Mouse (Mus musculus) left cerebral cortex, postnatal 36 days (tissue): Measurements from ENCODE around the gene Slc17a9. TPM values are rescaled to one million over a fixed set of nuclear protein-coding genes. Genes with fewer than 3 reads are reported as not detected.
A peak's percentile ranks its signal among the peaks of the same experiment; 100 is the strongest.

Experiments
- DNase-seq, 2 experiments: peaks; one replicate each; pipeline ENCODE4 v3.0.0; 2021 to 2022; ENCODE audit warnings: low spot score in 2 of 2, mixed read lengths in 1 of 2
- intact Hi-C: fragments of 180-260 bp; cut with DNase I; formaldehyde crosslinking; loops from one replicate; pipeline ENCODE4 v1.15.1; 2025
- total RNA-seq, 2 experiments: library from RNA; stranded (reverse); gene quantifications; 2 replicates each; pipeline ENCODE4 v1.2.3; 2021

Slc17a9 gene
- under 1 TPM; 0.27 to 0.39 TPM for total RNA-seq

DNA sequence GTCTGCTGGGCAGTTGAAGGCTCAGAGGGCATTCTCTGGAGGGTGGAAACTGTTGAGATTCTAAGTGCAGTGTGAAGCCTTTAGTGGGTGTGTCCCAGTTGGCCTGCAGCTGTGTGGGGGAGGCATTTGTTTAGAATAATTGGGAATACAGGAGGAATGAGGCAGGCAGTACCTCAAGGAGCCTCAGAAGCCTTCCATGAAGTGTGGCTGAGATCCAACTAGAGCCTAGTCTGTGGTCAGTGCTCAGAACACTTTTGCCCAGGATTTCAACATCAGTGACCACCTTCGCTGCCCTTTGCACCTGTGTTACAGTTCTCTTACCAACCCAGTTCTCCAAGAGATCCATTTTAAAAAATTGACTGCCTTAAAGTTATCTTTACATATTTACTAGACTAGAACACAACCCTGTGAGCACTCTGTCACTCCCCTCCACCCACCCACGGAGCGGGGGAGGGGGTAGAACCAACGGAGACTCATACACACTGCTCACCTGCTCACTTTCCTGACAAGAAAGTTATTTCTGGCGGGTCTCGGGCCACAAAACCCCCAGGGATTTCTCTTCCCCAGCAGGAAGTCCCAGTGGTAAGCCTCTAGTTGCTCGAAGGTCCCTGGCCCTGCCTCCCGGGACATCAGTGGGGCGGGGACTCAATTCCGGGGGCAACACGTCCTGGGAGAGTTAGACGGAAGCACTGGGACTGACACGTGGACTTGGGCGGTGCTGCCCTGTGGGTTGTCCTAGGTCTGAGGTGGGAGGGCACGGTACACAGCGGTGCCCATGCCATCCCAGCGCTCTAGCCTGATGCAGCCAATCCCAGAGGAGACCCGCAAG is at the start of gene Slc17a9:
Gene Slc17a9, plus strand, starts transcription at position 679 of the 829 bp plus-strand sequence.
- no peak for DNase-seq
- intact Hi-C loops, result loop anchor here (5.0 kb wide), 1 partner anchor 47 kb away; no protein-coding TSS in a partner anchor

DNA sequence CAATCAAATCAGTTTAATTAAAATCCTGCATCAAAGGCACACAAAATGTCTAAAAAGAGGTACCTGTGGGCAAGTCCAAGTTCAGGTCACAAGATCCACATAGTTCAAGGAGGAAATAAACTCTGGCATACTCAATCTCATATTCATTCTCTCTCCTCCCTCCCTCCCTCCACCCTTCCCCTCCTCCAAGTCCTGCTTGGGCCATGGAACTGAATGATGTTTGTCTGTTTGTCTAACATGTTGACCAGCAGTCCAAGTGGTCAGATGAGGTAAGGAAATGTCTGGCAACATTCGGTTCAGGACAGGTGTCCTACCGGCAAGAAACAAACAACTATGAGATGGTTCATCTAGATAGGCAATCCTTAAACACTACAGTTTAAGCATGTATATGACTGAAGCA is 48.4 kb upstream of the Slc17a9 start:
- no peak for DNase-seq
- intact Hi-C loops, result loop anchor here (5.0 to 10.0 kb wide), 3 partner anchors 51 to 92 kb away; partner anchors contain the start of genes Mrgbp, Ogfr and Slc17a9

DNA sequence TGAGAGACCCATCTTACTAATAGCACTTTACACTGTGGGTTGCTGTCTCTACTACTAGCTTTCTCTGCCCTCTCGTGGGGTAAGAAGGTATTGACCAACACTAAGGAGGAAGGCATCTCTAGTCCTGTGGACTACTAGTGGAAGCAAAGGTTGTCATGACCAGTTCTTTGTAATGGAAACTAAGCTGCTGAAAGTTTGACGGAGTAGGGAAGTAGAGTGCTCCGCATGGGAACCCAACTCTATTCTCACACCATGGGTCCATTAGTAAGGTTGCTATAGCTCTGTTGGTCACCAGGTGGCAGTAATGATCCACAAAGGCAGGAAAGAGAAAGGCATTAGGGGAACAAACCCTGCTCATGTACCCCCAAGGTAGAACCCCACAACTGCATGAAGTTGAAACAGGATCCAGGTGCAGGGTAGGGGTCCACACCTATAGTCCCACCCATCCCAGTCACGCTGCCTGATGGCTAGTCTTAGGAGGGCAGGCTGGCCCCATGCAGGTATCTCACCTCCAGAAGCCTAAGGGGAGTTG is 46.4 kb upstream of the Slc17a9 start:
- intact Hi-C loops, result loop anchor here (5.0 to 10.0 kb wide), 3 partner anchors 49 to 94 kb away; partner anchors contain the start of genes Mrgbp, Ogfr and Slc17a9
- peak; percentile 56 to 73 for DNase-seq

DNA sequence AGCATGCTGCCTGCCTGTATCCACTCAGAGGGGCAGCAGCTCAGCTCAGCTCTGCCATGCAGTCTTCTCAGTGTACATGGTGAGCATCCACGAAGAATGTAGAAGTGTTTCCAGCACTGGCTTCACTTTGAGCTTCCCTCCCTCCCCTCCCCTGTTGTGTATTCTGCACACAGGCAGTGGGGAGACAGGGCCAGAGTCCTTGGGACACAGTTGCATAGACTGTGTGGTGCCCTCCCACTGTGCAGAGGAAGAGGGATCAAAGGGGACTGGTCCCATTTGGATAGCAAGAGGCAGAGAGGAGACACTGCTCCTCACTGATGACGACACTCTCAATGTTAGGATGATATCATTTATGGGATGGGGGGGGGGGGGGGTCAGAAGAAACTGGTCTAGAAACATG is 43.8 kb upstream of the Slc17a9 start:
- intact Hi-C loops, result no loop called here
- DNase-seq, result no peak

DNA sequence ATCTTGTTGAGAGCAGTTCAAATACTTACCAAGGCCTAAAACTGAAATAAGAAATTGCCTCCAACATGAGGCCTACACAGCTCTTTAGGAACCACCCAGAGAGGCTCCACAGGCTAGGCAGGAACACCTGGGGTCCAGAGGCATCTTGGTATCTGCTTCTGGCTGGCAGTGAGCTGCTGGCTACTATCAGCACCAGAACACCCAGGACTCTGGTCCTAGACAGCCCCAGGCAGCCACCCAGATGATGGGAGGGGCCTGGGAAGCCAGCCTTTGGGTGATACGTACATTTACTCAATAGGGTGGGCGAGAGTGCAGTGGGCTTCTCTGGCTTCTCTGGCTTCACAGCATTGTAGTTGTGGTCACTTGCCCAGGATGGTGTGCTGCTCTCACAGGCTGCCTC is 41.5 kb upstream of the Slc17a9 start:
- no peak for DNase-seq
- intact Hi-C loops, result no loop called here

- intact Hi-C loops, result no loop called here
- no peak for DNase-seq
Measured at GRCm38 (mm10) chr2:180684031-180684430, 41.0 kb upstream of the Slc17a9 start.

DNA sequence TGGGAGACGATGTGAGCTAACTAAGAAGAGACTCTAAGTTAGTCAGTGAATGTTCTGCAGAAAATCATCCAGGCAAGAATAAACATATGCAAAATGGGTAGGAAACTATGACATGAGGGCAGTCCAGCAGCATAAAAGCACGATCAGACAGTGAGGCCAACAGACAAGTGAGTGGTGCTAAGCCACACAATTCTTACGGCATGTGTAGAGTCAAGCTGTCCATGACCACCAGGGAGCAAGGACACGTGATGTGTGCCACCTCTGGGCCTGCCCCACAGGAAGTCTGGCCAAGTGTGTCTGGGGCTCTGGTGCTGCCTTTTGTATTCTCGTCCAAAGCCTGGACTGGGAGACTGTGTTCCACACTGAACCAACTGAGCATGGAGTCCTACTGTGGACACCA is 35.2 kb upstream of the Slc17a9 start:
- DNase-seq, result no peak
- intact Hi-C loops, result no loop called here

- intact Hi-C loops, result no loop called here
- DNase-seq, result no peak
Measured at GRCm38 (mm10) chr2:180692630-180693029, 32.4 kb upstream of the Slc17a9 start.

DNA sequence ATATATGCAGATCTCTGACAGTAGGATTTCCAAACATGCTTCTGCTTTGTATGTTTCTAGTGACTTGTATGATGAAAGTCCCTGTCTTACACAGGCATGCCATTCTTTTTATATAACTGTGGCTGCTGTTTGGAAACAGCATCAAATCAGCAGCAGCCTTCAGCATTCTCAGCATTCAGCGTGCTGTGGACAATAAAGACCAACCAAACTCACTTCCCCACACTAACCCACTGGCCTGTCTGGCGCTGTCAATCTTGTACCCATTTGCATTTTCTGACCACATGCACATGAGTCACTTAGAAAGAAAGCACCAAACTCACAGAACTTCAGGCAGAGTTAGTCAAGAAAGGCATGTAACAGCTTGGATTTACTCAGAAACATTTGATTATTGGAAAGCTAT is 29.9 kb upstream of the Slc17a9 start:
- intact Hi-C loops, result no loop called here
- no peak for DNase-seq

GRCm38 (mm10) chr2:180700457-180700856 is 24.6 kb upstream of the Slc17a9 start:
- intact Hi-C loops, result no loop called here
- no peak for DNase-seq

DNA sequence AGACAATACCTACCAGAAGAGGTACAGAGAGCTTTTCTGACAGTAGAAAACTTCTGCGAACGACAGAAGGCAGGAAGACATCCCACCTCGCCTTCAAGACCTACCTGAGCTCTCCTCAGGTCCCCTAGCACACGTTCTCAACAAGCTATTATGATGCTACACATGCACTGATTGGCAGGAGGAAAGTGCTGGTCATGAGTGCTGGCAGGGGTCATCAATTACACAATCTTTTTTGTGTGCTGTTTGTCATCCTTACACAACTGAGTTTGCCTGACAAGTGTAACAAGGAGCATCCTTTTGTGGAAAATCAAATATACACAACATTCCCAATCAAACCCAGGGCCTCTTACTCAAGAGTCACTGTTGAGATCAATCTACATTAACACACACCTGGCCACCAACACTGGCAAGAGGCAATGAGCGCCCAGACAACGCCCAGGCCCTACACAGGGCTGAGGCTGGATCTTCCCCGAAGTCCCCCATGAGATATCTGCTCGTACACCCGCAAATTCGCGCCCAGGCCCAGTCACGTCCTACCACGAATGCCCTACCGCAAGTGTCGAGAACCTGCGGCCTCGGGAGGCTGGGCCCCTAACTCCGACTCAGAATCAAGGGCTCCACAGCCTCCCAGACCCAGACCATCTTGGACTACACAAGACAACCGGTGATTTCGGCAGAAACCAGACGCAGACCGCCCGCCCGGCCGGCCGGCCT is 23.9 kb upstream of the Slc17a9 start:
- DNase-seq, result no peak
- intact Hi-C loops, result loop anchor here (1.0 kb wide), 1 partner anchor 9 kb away; the partner anchor contains the start of gene Gid8

- peak; percentile 93 to 94 for DNase-seq
- intact Hi-C loops, result loop anchor here (1.0 kb wide), 1 partner anchor 8 kb away; the partner anchor contains the start of gene Gid8
Measured at GRCm38 (mm10) chr2:180701767-180702621, 23.1 kb upstream of the Slc17a9 start.

DNA sequence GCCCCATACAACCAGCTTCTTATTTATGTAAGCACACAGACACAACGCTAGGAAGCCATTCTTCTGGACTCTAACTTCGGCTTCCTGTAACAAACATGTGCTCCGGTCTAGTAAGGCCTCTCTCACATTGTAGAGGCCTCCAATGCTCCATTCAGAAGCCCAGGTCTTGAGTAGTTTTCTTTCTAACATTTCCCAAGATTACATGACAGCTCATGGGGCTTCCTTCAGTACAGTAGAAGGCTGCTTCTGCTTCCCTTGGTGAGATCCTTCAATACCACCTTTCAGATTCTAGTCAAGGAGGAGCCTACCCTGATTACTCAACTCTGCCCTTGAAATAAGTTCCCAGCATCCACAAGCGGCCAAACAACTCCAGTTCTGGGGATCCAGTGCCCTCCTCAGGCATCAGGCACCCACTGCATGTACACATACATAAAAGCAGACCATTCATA is 22.3 kb upstream of the Slc17a9 start:
- intact Hi-C loops, result no loop called here
- DNase-seq, result no peak

- no peak for DNase-seq
- intact Hi-C loops, result no loop called here
Measured at GRCm38 (mm10) chr2:180703175-180703574, 21.9 kb upstream of the Slc17a9 start.

GRCm38 (mm10) chr2:180703645-180704359 is 21.3 kb upstream of the Slc17a9 start:
- DNase-seq, result no peak
- intact Hi-C loops, result no loop called here

DNA sequence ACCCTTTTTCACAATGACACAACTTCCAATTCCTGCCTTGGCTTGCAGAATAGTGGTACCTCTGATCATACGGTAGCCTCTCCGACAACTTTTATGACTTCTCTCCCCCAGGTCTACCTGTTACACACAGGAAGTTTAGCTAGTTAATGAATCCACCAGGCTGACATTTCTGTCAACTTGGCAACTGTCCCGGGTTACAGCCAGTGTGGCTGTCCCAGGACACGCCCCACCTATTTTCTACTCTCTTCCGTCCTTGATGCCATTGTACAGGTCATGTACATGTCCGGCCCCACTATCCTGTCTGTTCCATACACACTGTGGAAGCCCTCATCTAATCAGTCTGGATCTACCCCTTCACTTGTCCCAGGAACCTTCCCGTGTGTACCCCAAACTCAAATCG is 20.5 kb upstream of the Slc17a9 start:
- intact Hi-C loops, result no loop called here
- DNase-seq, result no peak

DNA sequence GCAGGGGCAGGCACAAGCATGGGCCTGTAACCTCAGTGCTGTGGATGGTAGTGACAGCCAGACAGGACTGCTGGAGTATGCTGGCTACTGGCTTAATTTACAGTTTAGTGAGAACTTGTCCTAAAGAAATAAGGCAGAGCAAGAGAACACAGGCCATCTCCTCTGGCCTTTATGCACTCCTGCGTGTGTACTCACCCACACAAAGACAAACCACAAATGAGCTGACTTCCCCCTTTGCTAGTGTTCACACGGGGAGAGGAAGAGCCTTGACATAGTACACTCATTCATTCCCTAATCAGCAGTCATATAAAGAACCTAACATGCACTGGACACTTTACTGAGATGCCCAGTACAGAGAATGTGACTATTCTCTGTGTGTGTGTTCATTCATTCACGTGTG is 20.0 kb upstream of the Slc17a9 start:
- intact Hi-C loops, result no loop called here
- DNase-seq, result no peak

GRCm38 (mm10) chr2:180705975-180706374 is 19.1 kb upstream of the Slc17a9 start:
- intact Hi-C loops, result no loop called here
- no peak for DNase-seq
